Mouse (Mus musculus): ENCODE results near the gene Mepce.

DNA sequence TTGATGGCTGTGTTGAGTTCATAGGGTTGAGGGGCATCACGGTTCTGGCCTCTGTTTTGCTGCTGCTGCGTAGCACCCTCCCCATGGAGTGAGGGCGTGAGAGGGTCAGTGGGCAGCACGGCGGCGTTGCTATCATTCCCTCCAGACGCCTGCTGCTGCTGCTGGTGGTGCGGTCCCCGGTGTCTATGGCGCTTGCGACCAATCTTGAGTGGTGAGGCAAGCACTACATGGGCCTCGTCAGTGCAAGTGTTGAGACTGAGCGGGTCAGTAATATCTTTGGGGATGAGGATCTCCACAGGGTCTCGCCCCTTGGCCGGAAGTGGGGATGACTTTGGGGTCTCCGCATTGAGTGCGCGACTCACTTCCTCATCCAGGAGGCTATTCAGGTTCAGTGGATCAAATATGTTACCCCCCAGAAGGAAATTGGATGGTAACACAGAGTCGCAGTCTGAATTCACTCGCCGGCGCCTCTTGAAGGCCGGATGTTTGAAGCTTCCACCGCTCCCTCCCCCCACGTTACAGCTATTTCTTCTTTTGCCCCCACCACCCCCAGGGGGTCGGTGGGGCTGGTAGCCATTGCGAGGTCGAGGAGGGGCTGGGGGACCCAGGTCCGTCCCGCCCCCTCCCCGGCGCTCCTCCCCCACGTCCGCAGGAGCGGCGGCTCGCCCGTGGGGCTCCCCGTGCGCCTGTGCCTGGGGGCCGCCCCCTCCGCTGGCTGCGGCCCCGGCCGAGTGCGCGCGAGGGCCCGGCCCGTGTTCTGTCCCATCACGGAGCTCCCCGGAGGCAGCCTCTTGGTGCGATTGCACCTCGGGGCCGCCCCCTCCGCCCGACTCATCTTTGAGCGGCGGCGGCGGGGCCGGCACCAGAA is 2.1 kb downstream of the Mepce start:
- TF ChIP-seq CTCF (IDR thresholded peaks at IDR 0.05; ENCODE audit: control insufficient read depth, insufficient read depth, low read length) (no peak), POLR2A (IDR thresholded peaks at IDR 0.05; ENCODE audit: borderline replicate concordance, control insufficient read depth, low read depth, low read length) (no peak; the same call in 1 of the 2 replicates)

Measured in bone marrow, adult 2 months (tissue).